Mouse (Mus musculus) heart, adult 18-20 months (tissue): ENCODE results near the gene 2010300C02Rik. TPM values are rescaled to one million over a fixed set of nuclear protein-coding genes. Genes with fewer than 3 reads are reported as not detected.

Experiments used
- DNase-seq, 2 experiments: peaks; one replicate each; pipeline ENCODE4 v3.0.0; 2021 to 2022; ENCODE audit warnings: mixed read lengths in 1 of 2
- total RNA-seq, 2 experiments: library from RNA; stranded (reverse); gene quantifications; 2 replicates each; pipeline ENCODE4 v1.2.3; 2021

2010300C02Rik gene
- total RNA-seq, 2 experiments from 2014 or later: 1.0 to 1.4 TPM

GRCm38 (mm10) chr1:37667386-37667785 lies 52.5 kb downstream of the 2010300C02Rik start:
- DNase-seq: no peak

- DNase-seq: no peak
These were observed 53.3 kb downstream of the 2010300C02Rik start for GRCm38 (mm10) chr1:37666587-37666986.

- no peak for DNase-seq
These were observed 54.2 kb downstream of the 2010300C02Rik start for GRCm38 (mm10) chr1:37665539-37666323.

- DNase-seq: no peak
These were observed 55.4 kb downstream of the 2010300C02Rik start for GRCm38 (mm10) chr1:37664496-37664895.

- no peak for DNase-seq
These were observed 56.3 kb downstream of the 2010300C02Rik start for GRCm38 (mm10) chr1:37663606-37664005.

GRCm38 (mm10) chr1:37656017-37656416 lies 63.9 kb downstream of the 2010300C02Rik start:
- DNase-seq: no peak

GRCm38 (mm10) chr1:37653992-37654391 lies 65.9 kb downstream of the 2010300C02Rik start:
- DNase-seq: no peak

- no peak for DNase-seq
These were observed 72.8 kb downstream of the 2010300C02Rik start for GRCm38 (mm10) chr1:37647066-37647465.

GRCm38 (mm10) chr1:37644501-37644900 lies 75.4 kb downstream of the 2010300C02Rik start:
- no peak for DNase-seq

- no peak for DNase-seq
These were observed 76.0 kb downstream of the 2010300C02Rik start for GRCm38 (mm10) chr1:37643794-37644365.

- DNase-seq: no peak
These were observed 78.5 kb downstream of the 2010300C02Rik start for GRCm38 (mm10) chr1:37641361-37641760.

GRCm38 (mm10) chr1:37639101-37639500 lies 80.8 kb downstream of the 2010300C02Rik start:
- peak; percentile 76 to 91 for DNase-seq

GRCm38 (mm10) chr1:37638560-37638959 lies 81.3 kb downstream of the 2010300C02Rik start:
- no peak for DNase-seq

- DNase-seq: no peak
These were observed 82.3 kb downstream of the 2010300C02Rik start for GRCm38 (mm10) chr1:37637571-37637970.

- no peak for DNase-seq
These were observed 83.1 kb downstream of the 2010300C02Rik start for GRCm38 (mm10) chr1:37636824-37637223.

- DNase-seq: peak; percentile 28 to 64
These were observed 83.7 kb downstream of the 2010300C02Rik start for GRCm38 (mm10) chr1:37636169-37636568.

- no peak for DNase-seq
These were observed 84.2 kb downstream of the 2010300C02Rik start for GRCm38 (mm10) chr1:37635716-37636115.

GRCm38 (mm10) chr1:37634658-37635057 lies 85.2 kb downstream of the 2010300C02Rik start:
- DNase-seq: peak; percentile 43 to 74

GRCm38 (mm10) chr1:37633516-37633915 lies 86.4 kb downstream of the 2010300C02Rik start:
- DNase-seq: peak; percentile 42 to 80

GRCm38 (mm10) chr1:37632425-37632824 lies 87.5 kb downstream of the 2010300C02Rik start:
- peak; percentile 46 to 83 for DNase-seq

- no peak for DNase-seq
These were observed 88.4 kb downstream of the 2010300C02Rik start for GRCm38 (mm10) chr1:37631456-37631855.

- DNase-seq: no peak
These were observed 89.3 kb downstream of the 2010300C02Rik start for GRCm38 (mm10) chr1:37630412-37631210.

- no peak for DNase-seq
These were observed 90.0 kb downstream of the 2010300C02Rik start for GRCm38 (mm10) chr1:37629876-37630275.
